Mouse (Mus musculus) retina, postnatal 7 days (tissue): ENCODE measurements around the gene Smad1.
"Not testable (repeated sequence)": the region's sequence is repeated elsewhere in the genome, so short reads cannot be mapped to it uniquely, and the experiment has no call there.

Experiments used
- DNase-seq: peaks from one replicate; pipeline ENCODE4 v3.0.0-alpha.2; 2012; ENCODE audit warnings: low read depth, low spot score

Smad1 gene

GRCm38 (mm10) chr8:79398994-79399650 is at the start of gene Smad1:
Gene Smad1 (minus strand): TSS chr8:79399518.
- peak; percentile 78 for DNase-seq

GRCm38 (mm10) chr8:79447260-79447853 is 48.0 kb upstream of the Smad1 start:
- no peak for DNase-seq

GRCm38 (mm10) chr8:79443460-79444098 is 44.3 kb upstream of the Smad1 start:
- no peak for DNase-seq

- no peak for DNase-seq
These were observed 34.7 kb upstream of the Smad1 start for GRCm38 (mm10) chr8:79433953-79434500.

DNA sequence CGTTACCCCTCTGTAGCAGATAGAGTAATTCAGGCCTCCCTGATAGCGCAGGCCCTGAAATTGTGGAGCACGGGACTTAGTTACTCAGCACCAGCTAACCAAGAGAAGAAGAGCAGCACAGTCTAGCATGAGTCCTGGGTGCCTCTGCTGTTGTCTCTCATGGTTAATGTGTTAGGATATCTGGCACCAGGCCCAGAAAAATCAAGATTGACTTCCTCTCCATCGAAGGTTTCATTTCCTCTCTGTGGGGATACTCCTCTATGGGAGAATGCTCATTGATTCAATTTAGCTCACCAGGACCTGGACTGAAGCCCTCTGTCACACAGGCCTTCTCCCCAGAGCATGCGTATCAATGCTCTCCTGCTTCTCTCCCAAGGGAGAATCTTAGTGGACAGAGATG is 15.6 kb upstream of the Smad1 start:
- no peak for DNase-seq

- no peak for DNase-seq
These were observed 11.2 kb upstream of the Smad1 start for GRCm38 (mm10) chr8:79410501-79410900.

- DNase-seq = not testable (repeated sequence)
These were observed 8.0 kb upstream of the Smad1 start for GRCm38 (mm10) chr8:79407356-79407755.

DNA sequence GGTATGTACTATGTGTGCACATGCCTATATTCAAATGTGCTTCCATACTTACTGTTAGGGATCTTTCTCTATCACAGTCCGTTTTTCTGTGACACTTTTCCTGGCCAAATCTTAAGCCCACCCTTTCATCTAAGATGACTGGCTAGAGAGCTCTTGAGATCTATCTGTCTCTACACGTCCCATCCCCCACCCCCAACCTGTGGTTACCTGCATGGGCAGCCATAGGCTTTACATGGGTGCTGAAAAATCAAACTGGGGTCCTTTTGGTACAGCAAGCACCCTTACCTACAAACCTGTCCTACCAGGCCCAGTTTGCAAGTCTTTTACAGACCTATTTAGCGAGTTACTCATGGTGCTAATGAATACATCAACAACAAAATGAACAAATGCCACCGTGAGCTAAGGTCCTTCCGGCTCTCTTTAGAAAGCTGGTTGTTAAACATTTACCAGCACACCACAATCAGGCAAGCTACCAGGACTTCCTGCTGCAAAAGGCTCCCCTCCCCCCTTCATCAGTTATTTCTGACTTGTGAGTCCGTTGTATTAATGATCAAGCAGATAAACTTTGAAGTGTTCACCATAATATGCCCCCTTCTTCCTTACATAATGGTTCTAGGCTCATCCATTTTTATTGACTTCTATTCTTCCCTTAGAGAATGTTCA is 5.7 kb upstream of the Smad1 start:
- DNase-seq = no peak

DNA sequence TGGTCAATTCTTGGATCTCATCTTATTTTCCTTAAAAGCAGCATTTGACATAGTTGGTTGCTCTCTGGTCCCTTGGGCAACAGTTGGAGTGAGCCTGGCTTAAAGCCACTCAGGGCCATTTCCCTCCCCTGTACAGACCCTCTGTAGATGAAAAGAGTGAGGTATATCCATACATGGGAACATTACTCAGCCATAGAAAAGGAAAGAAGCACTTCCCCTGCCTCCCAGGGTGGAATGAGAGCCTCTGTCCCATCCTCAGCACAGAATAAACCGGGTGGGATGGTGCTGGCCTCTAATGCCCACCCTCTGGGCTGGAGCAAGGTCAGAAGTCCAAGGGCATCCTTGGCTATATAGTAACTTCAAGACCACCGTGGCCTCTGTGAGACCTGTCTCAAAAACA is 1.4 kb upstream of the Smad1 start:
- DNase-seq = no peak

DNA sequence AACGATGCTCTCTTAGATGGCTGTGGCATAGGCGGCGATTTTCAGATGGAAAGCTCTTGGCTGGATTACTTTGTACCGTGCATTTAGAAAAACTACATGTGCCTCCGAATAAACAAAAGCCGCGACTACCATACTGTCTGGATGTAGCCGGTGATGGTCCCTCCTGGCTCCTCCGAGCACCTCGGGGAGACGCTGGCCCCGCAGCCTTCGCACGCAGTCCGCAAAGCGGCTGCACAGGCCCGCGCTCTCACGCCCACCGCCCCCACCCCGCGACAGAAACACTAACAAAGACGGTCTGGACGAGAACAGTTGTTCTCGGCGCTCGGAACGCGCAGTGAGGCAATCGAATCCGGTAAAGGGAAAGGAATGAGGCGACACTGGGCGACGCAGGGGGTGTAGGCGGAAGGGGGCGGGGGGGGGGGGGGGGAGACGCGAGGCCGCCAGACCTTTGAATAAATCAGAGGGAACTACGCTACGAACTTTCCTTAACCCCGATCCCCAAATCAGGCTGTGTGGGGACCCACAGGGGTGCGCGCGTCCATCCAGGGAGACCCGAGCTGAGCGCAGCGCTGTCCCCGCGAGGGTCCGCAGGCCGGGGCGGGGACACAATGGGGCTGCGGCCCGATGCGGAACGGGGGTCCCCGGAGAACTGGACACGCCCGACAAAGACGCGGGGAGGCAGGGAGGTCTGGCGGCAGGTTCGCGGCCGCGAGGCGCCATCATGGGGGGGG is 902 bp downstream of the Smad1 start:
- DNase-seq = peak; percentile 25

GRCm38 (mm10) chr8:79397705-79398250 is 1.5 kb downstream of the Smad1 start:
- no peak for DNase-seq

GRCm38 (mm10) chr8:79396911-79397310 is 2.4 kb downstream of the Smad1 start:
- no peak for DNase-seq

GRCm38 (mm10) chr8:79394009-79394408 is 5.3 kb downstream of the Smad1 start:
- no peak for DNase-seq

DNA sequence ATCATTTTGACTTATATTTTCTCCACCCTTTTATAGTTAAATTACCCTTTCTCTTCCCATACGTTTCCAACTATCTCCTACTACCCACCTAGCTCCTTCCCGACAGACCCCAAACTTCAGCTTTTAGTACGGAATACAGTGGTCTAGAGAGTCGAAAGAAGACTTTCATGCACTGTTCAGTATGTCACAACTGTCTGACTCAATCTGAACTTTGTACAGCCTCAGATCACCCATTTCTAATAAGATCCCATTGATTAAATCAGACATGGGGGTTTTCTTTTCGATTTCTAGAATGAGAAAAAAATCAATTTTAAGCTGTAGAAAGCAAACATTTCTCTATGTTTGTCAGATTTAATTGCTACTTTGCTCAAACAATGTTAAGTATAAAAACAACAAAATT is 6.1 kb downstream of the Smad1 start:
- DNase-seq = no peak

GRCm38 (mm10) chr8:79392649-79393048 is 6.7 kb downstream of the Smad1 start:
- no peak for DNase-seq

- no peak for DNase-seq
These were observed 7.9 kb downstream of the Smad1 start for GRCm38 (mm10) chr8:79391454-79391853.

DNA sequence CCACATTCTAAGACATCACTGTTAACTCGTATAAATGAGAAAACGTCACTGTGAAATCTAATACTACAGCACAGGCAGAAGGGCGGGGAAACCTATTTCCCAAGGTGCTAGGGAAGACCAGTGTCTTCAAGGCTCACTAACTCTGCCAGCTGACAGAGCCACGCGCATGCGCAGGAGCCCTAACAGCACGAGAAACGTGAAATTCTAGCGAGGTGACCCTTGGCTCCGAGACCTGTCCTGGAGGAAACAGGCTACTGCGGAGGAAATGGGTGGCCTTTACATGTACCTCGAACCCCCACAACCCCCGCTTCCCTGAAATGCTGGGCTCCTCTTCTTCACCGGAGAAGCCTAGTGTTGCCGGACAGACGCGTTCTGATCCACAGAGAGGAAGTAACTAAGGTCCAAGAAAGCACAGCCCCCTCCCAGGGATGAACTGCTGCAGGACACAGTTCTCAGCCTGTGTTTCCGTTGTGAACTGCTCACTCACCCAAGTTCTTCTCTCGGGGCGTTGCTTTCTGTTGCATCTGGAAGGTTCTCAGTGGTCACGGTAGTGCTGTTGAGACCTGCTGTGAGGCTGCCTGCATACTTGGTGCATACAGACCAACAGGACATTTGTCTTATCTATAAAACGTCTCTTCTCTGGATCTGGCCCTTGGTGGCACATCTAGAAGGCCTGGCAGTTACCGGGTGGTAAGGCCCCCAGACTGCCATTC is 10.1 kb downstream of the Smad1 start:
- no peak for DNase-seq

DNA sequence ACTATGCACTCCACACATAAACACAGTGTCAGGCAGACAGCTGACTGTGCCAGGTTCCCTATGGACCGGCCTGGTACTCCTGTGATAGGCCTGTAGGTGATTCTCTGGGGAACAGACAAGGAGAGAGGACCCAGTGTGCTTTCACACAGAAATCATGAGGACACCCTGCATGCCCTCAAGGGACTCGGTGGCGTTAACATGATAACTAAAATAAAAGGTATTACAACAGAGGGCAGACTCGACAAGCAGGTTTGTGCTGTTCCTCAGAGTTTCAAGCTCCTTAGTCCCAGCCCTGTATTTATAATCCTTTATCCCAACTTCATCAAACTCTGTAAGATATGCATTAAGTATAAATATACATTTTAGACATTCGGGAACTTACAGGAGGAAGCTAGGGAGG is 12.5 kb downstream of the Smad1 start:
- no peak for DNase-seq

DNA sequence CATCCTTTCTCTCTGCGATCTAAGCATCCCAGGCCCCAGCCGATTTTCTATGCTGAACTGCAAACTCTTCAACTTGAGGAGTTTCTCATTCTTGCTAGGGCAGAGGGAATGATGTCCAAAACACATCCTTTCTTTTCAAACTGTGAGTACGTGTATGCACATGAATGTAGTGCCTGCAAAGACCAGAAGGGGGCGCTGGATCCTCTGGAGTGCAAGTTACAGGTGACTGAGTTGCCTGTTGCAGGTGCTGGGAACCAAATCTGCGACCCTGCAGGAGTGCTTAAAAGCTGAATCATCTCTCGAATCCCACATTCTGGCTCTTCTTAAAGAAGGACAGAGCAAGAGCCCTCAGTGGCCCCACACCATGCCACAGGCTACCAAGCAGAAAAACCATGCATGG is 13.0 kb downstream of the Smad1 start:
- no peak for DNase-seq
